Mouse (Mus musculus) gonadal fat pad, adult 2 months (tissue): ENCODE measurements around the gene Ctnnbl1. TPM values are rescaled to one million over a fixed set of nuclear protein-coding genes. Genes with fewer than 3 reads are reported as not detected.

Source experiments
- DNase-seq: peaks from one replicate; pipeline ENCODE4 v3.0.0-alpha.2; 2012; ENCODE audit warnings: low read depth
- polyA plus RNA-seq: library from polyadenylated mRNA; depleted of rRNA; stranded (reverse); fragments of >200 nt; gene quantifications from 2 replicates; pipeline ENCODE4 v1.2.3, GENCODE M21; 2012

Gene Ctnnbl1
- polyA plus RNA-seq, 1 experiment: 35.4 TPM

GRCm38 (mm10) chr2:157818576-157819320 is 81.5 kb downstream of the Ctnnbl1 start:
- no peak for DNase-seq

- no peak for DNase-seq
Measured at GRCm38 (mm10) chr2:157819401-157819800, 82.2 kb downstream of the Ctnnbl1 start.

GRCm38 (mm10) chr2:157821259-157821658 is 84.1 kb downstream of the Ctnnbl1 start:
- DNase-seq: no peak

GRCm38 (mm10) chr2:157823456-157823855 is 86.3 kb downstream of the Ctnnbl1 start:
- no peak for DNase-seq

GRCm38 (mm10) chr2:157824249-157824648 is 87.0 kb downstream of the Ctnnbl1 start:
- DNase-seq: peak; percentile 28

GRCm38 (mm10) chr2:157830101-157830500 is 92.9 kb downstream of the Ctnnbl1 start:
- no peak for DNase-seq

GRCm38 (mm10) chr2:157830620-157831354 is 93.6 kb downstream of the Ctnnbl1 start:
- DNase-seq: no peak

GRCm38 (mm10) chr2:157837050-157837449 is 99.8 kb downstream of the Ctnnbl1 start:
- DNase-seq: no peak

- no peak for DNase-seq
Measured at GRCm38 (mm10) chr2:157838206-157838923, 101.2 kb downstream of the Ctnnbl1 start.

- DNase-seq: no peak
Measured at GRCm38 (mm10) chr2:157840641-157841078, 103.5 kb downstream of the Ctnnbl1 start.

GRCm38 (mm10) chr2:157841121-157841520 is 103.9 kb downstream of the Ctnnbl1 start:
- DNase-seq: no peak

- DNase-seq: no peak
Measured at GRCm38 (mm10) chr2:157844746-157845145, 107.5 kb downstream of the Ctnnbl1 start.

- DNase-seq: no peak
Measured at GRCm38 (mm10) chr2:157845831-157846230, 108.6 kb downstream of the Ctnnbl1 start.

- DNase-seq: no peak
Measured at GRCm38 (mm10) chr2:157853135-157853534, 115.9 kb downstream of the Ctnnbl1 start.

- no peak for DNase-seq
Measured at GRCm38 (mm10) chr2:157855814-157856213, 118.6 kb downstream of the Ctnnbl1 start.

- DNase-seq: no peak
Measured at GRCm38 (mm10) chr2:157857496-157857895, 120.3 kb downstream of the Ctnnbl1 start.

- DNase-seq: no peak
Measured at GRCm38 (mm10) chr2:157858317-157858716, 121.1 kb downstream of the Ctnnbl1 start.

GRCm38 (mm10) chr2:157859046-157859701 is 122.0 kb downstream of the Ctnnbl1 start:
- DNase-seq: no peak

- no peak for DNase-seq
Measured at GRCm38 (mm10) chr2:157861273-157861944, 124.2 kb downstream of the Ctnnbl1 start.

GRCm38 (mm10) chr2:157862306-157862705 is 125.1 kb downstream of the Ctnnbl1 start:
- no peak for DNase-seq

- DNase-seq: no peak
Measured at GRCm38 (mm10) chr2:157867126-157867525, 129.9 kb downstream of the Ctnnbl1 start.
